Mouse (Mus musculus) CD4-positive helper T cell, adult 2 months (primary cell): Measurements from ENCODE around the gene Ccno.

ENCODE experiments used
- DNase-seq: peaks from one replicate; pipeline ENCODE4 v3.0.0-alpha.2; 2012; ENCODE audit warnings: low read depth, missing footprints, low spot score

Gene Ccno

DNA sequence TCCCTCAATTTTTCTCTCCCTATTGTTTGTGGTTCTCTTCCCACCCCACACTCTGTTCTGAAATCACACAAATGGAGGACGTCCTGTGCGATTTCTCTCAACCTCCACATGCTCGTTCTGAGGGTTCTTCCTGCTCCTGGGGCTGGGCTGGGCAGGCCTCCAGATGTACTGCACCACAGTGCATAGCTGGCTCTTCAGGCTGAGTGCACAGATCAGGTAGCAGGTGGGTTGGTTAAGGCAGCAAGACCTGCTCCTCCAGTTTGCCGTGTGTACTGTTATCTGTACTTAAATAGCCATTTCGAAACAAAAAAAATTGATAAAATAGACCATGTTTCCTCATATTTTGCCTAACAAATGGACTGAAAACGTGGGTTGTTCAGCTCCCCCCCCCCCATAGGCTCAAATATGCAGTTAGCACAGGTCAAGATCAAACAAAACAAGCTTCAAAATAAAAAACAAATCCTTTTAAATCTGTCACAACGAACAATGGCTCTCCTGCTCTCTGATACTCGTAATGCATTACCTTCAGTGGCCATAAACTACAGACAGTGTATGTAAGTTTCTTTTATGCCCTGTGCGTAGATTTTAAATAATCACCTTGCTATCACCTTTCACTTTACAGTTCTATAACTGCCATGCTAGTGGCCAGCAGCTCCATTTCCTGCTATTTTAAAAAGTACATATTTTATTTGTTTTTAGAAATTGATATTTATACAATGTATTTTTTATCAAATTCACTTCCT lies 13.1 kb downstream of the Ccno start:
- no peak for DNase-seq

DNA sequence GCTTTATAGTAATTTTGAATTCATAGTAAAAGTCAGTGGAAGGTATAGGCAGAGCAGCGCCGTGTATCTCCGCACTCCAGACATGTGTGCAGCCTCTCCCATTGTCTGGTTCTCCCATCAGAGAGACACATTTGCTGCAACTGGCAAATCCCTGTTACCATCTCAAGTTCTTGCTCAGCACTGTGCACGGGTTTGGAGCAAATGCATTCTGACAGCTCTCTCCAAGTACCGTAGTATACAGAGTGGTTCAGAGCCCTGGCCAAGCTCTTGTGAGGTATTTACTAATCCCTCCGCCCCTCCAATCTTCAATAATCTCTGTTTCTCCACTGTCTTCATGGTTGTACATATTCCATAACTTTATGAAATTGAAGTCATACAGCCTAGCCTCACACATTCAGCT lies 25.1 kb downstream of the Ccno start:
- no peak for DNase-seq

DNA sequence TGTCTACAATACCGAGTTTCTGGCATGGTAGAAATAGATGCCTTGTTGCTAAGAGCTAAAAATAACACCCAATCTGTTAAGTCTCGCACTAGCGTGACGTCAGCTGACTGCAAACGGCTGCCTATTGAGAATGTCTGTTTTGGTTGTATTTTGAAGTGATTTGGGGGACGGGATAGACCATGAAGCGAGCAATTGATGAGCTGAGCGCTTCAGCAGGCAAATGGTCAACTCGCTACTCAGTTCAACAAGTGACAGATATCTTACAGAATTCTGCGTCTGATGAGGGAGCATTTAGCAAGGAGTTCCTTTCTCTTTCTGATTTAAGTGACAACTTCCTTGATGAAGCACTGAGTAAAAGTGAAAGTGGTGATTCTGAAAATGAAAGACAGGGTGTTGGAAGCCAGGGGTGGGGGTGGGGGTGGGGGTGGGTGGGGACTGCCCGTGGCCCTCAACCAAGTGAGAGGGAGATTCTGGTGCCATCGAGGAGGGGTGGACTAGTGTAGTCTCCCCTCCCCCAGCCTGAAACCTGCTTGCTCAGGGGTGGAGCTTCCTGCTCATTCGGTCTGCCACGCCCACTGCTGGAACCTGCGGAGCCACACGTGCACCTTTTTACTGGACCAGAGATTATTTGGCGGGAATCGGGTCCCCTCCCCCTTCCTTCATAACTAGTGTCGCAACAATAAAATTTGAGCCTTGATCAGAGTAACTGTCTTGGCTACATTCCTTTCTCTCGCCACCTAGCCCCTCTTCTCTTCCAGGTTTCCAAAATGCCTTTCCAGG lies 25.8 kb downstream of the Ccno start:
- DNase-seq: peak; percentile 87

DNA sequence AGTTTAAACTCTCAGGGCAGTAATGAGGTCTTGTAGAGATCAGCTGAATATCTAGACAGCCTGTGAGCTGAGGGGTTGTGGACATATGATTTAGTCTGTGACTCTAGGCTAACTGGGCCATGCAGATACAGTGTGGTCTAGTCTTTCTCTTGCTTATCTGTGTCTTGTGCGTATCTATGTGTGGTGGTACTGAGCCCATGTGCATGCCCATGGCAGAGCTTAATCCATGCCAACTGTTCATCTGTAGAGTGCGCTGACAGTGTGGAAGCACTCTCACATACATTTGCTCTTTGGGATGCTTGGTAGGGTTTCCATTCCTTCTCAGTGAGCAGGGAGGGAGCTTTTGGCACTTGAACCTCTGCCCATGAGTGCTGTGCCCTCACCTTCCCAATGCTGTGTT lies 33.9 kb downstream of the Ccno start:
- DNase-seq: no peak

DNA sequence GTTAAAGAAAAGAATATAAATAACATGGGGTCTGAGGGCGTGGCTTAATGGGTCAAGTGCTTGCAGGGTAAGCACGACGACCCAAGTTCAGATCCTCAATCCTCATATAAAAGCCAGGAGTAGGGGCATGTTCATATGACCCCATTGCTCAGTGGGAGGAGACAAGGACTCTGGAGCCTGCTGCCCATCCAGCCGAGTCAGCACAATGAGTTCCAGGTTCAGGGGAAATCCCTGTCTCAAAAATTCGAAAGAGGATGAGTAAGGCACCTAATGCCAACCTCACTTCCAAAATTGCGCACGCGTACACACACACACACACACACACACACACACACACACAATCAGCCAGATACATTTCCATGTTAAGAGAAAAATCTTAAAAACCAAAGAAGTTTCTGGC lies 34.9 kb downstream of the Ccno start:
- DNase-seq: no peak

DNA sequence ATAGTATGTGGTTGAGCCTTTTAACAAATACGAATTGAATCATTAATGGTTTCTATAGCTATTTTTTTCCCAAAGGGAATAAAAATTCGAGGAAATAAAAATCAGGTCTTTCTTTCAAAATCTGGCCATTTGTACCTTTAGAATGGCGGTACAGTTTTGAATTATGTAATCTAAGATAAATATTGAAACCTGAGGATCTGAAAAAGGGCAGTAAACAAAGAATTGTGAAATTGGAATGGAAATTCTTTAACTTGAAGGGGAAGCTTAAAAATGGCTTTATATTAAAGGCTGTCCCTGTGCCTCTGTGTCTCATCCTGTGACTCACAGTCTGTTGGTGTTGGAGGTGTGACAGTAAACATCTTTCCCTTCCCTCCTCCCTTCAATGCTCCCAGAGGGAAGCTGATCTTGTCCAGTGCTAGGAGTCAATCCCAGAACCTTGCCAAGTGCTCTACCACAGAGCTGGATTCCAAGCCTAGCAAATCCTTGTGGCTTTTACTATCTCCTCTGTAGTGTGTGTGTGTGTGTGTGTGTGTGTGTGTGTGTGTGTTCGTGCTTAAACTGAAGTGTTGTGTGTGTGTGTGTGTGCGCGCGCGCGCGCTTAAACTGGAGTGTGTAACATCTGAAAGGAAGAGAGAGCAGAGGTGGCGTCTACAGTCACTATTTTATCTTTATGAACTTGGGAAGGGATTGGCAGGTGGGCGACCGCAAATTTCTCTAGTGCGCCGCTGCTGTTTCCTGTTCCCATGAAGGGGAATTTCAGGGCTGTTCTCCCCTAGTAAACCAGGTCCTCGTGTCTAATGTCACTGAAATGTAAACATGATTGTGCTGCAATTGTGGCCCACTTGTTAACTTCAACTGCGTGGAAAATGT lies 35.9 kb downstream of the Ccno start:
- peak; percentile 70 for DNase-seq

DNA sequence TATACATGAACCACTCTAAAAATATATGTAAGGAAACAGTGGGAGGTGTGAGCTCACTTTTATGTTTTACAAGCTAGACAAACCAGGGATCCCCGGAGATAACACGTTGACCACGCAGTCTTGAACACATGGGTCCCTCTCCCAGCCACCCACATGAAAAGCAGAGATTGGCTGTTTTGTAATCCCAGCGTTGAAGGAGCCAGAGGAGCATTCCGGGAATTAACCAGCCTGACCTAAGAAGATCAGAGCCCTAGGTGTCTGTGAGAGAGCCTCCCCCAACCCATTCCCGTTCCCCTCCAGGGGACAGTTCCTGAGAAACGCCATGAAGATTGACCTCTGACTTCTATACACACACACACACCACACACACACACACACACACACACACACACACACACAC lies 43.7 kb downstream of the Ccno start:
- DNase-seq: peak; percentile 37

DNA sequence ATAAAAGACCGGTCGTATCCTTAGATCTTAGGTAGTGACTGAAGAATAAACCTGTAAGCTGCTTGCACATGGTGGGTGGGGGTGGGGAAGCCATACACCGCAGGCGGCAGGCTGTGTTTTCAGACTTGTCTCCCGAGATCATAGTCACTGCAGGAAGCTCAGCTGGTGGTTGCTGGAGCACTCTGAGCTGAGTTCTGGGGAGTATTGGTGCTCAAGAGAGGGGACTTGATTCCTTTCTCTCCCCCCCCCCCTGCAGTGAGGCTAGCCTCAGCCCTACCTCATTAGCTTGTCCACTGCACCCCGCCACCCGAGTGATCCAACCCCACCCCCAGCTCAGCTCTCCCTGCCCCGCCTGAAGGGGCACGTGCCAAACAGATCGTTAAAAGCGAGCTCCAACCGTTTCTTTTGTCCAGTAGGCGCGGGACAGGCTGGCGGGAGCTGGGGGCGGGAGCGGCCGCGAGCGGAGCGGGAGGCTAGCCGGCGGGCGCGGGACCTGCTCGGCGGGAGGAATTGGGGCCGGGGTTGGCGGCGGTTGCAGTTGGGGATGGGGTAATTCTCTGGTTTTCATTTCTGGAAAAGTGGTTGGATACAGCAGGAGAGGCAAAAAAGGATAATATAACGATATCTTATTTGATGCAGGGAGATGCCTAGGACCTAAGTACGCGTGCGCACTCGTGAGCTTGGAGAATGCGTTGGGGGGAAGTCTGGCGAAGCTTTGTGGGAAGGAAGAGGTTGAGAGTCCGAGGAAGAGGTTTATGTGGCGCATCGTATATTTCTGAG lies 44.4 kb downstream of the Ccno start:
- DNase-seq: peak; percentile 81

DNA sequence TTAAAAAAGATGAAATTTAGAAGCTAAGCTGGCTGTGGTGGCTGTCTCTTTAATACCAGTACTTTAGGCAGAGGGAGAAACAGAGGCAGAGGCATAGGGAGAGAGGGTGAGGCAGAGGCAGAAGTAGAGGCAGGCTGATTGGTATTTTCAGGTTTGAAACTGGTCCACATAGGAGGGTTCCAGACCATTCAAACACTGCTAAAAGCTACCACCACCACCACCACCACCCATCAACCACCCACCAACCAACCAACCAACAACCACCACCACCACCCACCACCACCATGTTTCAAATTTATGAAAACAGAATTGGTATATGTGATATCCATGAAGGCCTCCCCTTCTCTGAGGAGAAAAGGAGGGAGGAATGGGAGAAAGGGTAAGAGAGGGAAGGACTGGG lies 45.2 kb downstream of the Ccno start:
- no peak for DNase-seq

DNA sequence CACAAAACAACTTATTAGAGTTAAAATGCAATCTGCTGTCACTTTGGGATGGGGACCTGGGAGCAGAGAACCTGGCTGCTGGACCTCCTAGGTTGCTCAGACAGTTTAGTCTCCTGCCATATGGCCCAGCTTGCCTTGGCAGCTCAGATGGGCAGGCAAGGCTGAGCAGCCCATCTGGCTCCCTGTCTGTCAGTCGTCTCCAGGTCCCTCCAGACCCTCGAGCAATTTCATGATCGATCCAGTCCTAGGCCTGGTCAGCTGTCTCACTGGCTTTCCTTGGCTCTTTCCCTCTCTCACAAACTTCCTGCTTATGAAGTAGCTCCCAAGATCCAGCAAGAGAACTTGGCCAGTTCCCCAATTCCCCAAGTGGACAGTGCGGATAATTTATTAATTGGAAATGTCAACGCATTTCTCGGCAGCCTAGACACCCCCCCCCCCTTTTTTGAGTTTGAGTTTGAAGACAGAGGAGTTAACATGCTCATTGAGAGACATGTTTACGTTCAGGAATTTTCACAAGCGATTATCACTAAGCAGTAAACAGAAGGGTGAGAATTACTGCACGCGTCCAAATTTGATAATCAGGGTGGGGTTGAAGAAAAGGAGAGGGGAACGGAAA lies 46.8 kb downstream of the Ccno start:
- DNase-seq: no peak

DNA sequence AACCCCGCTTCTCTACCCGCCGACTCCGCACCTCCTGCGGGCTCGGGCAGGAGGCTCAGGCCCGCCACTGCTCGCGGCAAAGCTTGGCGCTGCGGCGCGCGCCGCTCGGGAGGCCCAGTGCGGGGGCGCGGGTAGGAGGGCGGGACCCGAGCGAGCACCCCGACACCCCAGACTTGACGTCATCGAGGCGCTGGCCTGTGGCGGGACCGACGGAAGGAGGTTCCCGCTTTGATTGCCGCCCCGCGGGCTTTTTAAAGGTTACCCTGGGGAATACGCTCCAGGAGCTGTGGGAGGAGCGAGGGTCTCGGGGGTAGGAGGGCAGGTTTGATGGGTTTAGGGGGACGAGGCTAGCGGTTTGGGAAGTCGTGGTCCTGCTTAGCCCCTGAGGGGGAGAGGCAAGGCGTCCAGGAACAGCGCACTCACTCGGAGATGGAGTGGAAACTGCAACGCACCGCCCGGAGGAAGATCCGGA lies 47.4 kb downstream of the Ccno start, which contains the start of gene Cdc20b:
Cdc20b (plus strand) TSS at position 162 of the 472 bp plus-strand sequence.
- DNase-seq: peak; percentile 89

DNA sequence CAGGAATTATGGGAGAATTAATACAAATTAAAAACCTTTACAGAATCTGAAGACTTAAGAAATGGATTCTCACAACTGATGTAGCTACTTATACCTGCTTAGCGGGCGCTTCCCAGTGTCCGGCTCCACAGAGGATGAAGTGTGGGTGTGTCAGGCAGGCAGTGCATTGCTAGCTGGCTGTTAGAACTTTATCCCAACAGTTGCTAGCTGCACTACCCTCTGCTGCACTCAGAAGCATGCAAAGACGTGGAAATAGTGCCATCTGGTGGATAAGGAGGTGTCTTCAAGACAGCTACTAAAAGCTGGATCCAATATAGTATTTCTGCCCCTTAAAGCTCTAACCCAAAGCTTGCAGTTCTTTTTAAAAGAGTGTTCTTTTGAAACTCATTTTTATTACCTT lies 48.2 kb downstream of the Ccno start:
- peak; percentile 85 for DNase-seq
